Mouse (Mus musculus): ENCODE measurements around the gene Slc25a15. TPM values are rescaled to one million over a fixed set of nuclear protein-coding genes. Genes with fewer than 3 reads are reported as not detected.
A peak's percentile ranks its signal among the peaks of the same experiment; 100 is the strongest.

Gene Slc25a15
- polyA plus RNA-seq, 1 experiment: 3.4 TPM

DNA sequence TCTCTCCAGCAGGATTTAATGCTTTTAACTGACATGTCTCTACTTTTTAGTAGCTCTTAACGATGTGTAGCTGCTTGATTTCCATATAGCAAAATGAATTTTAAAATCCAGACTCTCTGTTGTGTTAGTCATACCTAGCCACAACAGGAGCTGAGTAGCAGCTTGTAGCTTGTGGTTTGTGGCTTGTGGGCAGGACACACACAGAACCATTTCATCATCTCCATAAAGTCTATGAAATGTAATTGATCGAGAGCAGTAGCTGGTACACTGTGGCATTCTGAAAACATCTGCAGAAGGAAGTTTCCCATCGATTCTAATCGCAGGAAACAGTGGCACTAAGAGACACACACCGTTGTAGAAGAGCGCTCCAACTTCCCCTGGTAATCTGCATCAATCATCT is 7.3 kb upstream of the Slc25a15 start:
- Histone ChIP-seq H3K4me3 (no peak overlapping the region), H3K27me3 (ENCODE audit: control insufficient read depth, insufficient read depth, insufficient read length) (no peaks in the 10 kb centered on the region), H3K79me2 (ENCODE audit: control insufficient read depth, insufficient read depth) (no peaks in the 10 kb centered on the region), H3K36me3 (ENCODE audit: control insufficient read depth, insufficient read depth) (no peaks in the 10 kb centered on the region), H3ac (ENCODE audit: control insufficient read depth, insufficient read length) (no peak overlapping the region), H3K4me2 (ENCODE audit: low read depth) (peak overlapping the region; percentile 39)
- no peak for TF ChIP-seq USF1 (IDR thresholded peaks at IDR 0.05; ENCODE audit: low read depth)
- TF ChIP-seq CEBPB (IDR thresholded peaks at IDR 0.05; ENCODE audit: insufficient read depth, poor library complexity, severe bottlenecking): peak; percentile 80
- no peak for TF ChIP-seq MYOG (IDR thresholded peaks at IDR 0.05; ENCODE audit: control insufficient read depth in 1 of 3, insufficient read depth in 1 of 3, insufficient read length in 2 of 3, low read depth in 2 of 3)

DNA sequence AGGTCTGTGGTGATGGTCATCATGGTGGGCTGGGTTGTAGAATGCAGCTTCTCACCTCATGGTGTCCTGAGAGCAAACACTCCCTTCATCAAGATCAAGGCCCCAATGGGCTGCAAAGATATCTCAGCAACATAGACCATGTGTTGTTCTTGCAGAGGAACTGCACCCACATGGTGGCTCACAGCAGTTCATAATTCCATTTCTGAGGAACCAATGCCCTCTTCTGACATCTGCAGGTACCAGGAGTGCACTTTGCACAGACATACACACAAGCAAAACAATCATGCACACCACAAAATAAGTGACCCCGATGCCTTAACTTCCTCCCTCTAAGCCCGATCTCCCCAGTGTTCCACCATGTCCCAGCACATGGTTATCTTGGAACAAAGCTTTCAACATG is 4.8 kb upstream of the Slc25a15 start:
- H3ac ChIP-seq (ENCODE audit: control insufficient read depth, insufficient read length): no peak overlapping the region
- no peaks in the 10 kb centered on the region for H3K36me3 ChIP-seq (ENCODE audit: control insufficient read depth, insufficient read depth)
- no peak for TF ChIP-seq E2F4 (IDR thresholded peaks at IDR 0.05; ENCODE audit: insufficient read depth)
- TF ChIP-seq USF1 (IDR thresholded peaks at IDR 0.05; ENCODE audit: low read depth): no peak
- no peak for TF ChIP-seq MYOG (IDR thresholded peaks at IDR 0.05; ENCODE audit: control insufficient read depth in 1 of 3, insufficient read depth in 1 of 3, insufficient read length in 2 of 3, low read depth in 2 of 3)
- no peaks in the 10 kb centered on the region for H3K27me3 ChIP-seq (ENCODE audit: control insufficient read depth, insufficient read depth, insufficient read length)
- H3K4me3 ChIP-seq: no peak overlapping the region
- no peaks in the 10 kb centered on the region for H3K79me2 ChIP-seq (ENCODE audit: control insufficient read depth, insufficient read depth)
- no peak overlapping the region for H3K4me2 ChIP-seq (ENCODE audit: low read depth)

- no peak overlapping the region for H3ac ChIP-seq (ENCODE audit: control insufficient read depth, insufficient read length)
- H3K27me3 ChIP-seq (ENCODE audit: control insufficient read depth, insufficient read depth, insufficient read length): no peaks in the 10 kb centered on the region
- H3K4me3 ChIP-seq: no peak overlapping the region
- no peaks in the 10 kb centered on the region for H3K79me2 ChIP-seq (ENCODE audit: control insufficient read depth, insufficient read depth)
- no peak overlapping the region for H3K4me2 ChIP-seq (ENCODE audit: low read depth)
- no peak for TF ChIP-seq TCF3 (IDR thresholded peaks at IDR 0.05; ENCODE audit: insufficient read length, low read depth)
- no peak for TF ChIP-seq POLR2A (IDR thresholded peaks at IDR 0.05; ENCODE audit: insufficient read length, low read depth)
- H3K36me3 ChIP-seq (ENCODE audit: control insufficient read depth, insufficient read depth): no peaks in the 10 kb centered on the region
These were observed 2.2 kb upstream of the Slc25a15 start for GRCm38 (mm10) chr8:22400593-22400992.

DNA sequence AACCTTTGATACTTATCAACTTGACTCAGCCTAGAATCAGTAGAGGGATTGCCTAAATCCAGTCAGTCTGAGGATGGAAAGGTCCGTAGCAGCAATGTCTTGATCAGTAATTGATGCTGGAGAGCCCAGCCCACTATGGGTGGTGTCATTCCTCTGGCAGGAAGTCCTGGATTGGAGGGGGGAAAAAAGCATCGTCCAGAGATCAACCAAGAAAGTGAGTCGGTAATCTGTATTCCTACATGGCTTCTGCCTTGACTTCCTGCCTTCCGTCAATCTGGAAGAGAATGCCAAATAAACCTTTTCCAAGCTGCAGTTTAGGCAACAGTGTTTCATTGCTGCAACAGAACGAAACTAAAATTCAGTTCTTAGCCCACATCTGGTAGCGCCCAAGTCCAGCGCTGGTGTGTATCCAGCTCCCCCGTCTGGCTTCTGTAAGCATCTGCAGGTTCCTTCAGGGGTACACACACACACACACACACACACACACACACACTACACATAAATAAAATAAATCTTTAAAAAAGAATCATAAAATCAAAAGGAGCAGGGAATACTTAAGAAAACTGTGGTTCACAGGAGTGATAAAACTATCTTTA is 986 bp upstream of the Slc25a15 start:
- TF ChIP-seq SRF (IDR thresholded peaks at IDR 0.05; ENCODE audit: control insufficient read depth, insufficient read length, low read depth) (no peak), MYOG (IDR thresholded peaks at IDR 0.05; ENCODE audit: control insufficient read depth in 1 of 3, insufficient read depth in 1 of 3, insufficient read length in 2 of 3, low read depth in 2 of 3) (no peak), CEBPB (IDR thresholded peaks at IDR 0.05; ENCODE audit: insufficient read depth, poor library complexity, severe bottlenecking) (no peak), TCF12 (IDR thresholded peaks at IDR 0.05; ENCODE audit: insufficient read depth, poor library complexity, severe bottlenecking) (no peak), MAX (IDR thresholded peaks at IDR 0.05; ENCODE audit: low read depth) (no peak), MYOD1 (IDR thresholded peaks at IDR 0.05; ENCODE audit: control insufficient read depth in 1 of 3, insufficient read length in 2 of 3, low read depth in 2 of 3) (no peak), POLR2A (IDR thresholded peaks at IDR 0.05; ENCODE audit: insufficient read length, low read depth) (no peak), TCF3 (IDR thresholded peaks at IDR 0.05; ENCODE audit: insufficient read length, low read depth) (no peak), USF1 (IDR thresholded peaks at IDR 0.05; ENCODE audit: low read depth) (no peak), POLR2AphosphoS2 (IDR thresholded peaks at IDR 0.05; ENCODE audit: insufficient read length, low read depth) (no peak), E2F4 (IDR thresholded peaks at IDR 0.05; ENCODE audit: insufficient read depth) (no peak), REST (IDR thresholded peaks at IDR 0.05; ENCODE audit: insufficient read depth, insufficient read length) (no peak)
- Histone ChIP-seq H3K36me3 (ENCODE audit: control insufficient read depth, insufficient read depth) (no peaks in the 10 kb centered on the region), H3K27me3 (ENCODE audit: control insufficient read depth, insufficient read depth, insufficient read length) (no peaks in the 10 kb centered on the region), H3K4me3 (peak overlapping the region; percentile 39), H3K79me2 (ENCODE audit: control insufficient read depth, insufficient read depth) (no peaks in the 10 kb centered on the region), H3ac (ENCODE audit: control insufficient read depth, insufficient read length) (no peak overlapping the region), H3K4me2 (ENCODE audit: low read depth) (peak overlapping the region; percentile 100)

GRCm38 (mm10) chr8:22397811-22398141 is 621 bp downstream of the Slc25a15 start:
- no peaks in the 10 kb centered on the region for H3K36me3 ChIP-seq (ENCODE audit: control insufficient read depth, insufficient read depth)
- TF ChIP-seq USF1 (IDR thresholded peaks at IDR 0.05; ENCODE audit: low read depth) (no peak), CEBPB (IDR thresholded peaks at IDR 0.05; ENCODE audit: insufficient read depth, poor library complexity, severe bottlenecking) (no peak), MAX (IDR thresholded peaks at IDR 0.05; ENCODE audit: low read depth) (no peak), TCF3 (IDR thresholded peaks at IDR 0.05; ENCODE audit: insufficient read length, low read depth) (no peak), SRF (IDR thresholded peaks at IDR 0.05; ENCODE audit: control insufficient read depth, insufficient read length, low read depth) (no peak), POLR2A (IDR thresholded peaks at IDR 0.05; ENCODE audit: insufficient read length, low read depth) (no peak), E2F4 (IDR thresholded peaks at IDR 0.05; ENCODE audit: insufficient read depth) (no peak), MYOD1 (IDR thresholded peaks at IDR 0.05; ENCODE audit: control insufficient read depth in 1 of 3, insufficient read length in 2 of 3, low read depth in 2 of 3) (no peak), MYOG (IDR thresholded peaks at IDR 0.05; ENCODE audit: control insufficient read depth in 1 of 3, insufficient read depth in 1 of 3, insufficient read length in 2 of 3, low read depth in 2 of 3) (no peak), REST (IDR thresholded peaks at IDR 0.05; ENCODE audit: insufficient read depth, insufficient read length) (no peak), TCF12 (IDR thresholded peaks at IDR 0.05; ENCODE audit: insufficient read depth, poor library complexity, severe bottlenecking) (no peak), POLR2AphosphoS2 (IDR thresholded peaks at IDR 0.05; ENCODE audit: insufficient read length, low read depth) (no peak)
- H3K4me3 ChIP-seq: peak overlapping the region; percentile 39
- peak overlapping the region; percentile 100 for H3K4me2 ChIP-seq (ENCODE audit: low read depth)
- H3ac ChIP-seq (ENCODE audit: control insufficient read depth, insufficient read length): peak overlapping the region; percentile 45
- H3K27me3 ChIP-seq (ENCODE audit: control insufficient read depth, insufficient read depth, insufficient read length): no peaks in the 10 kb centered on the region
- no peaks in the 10 kb centered on the region for H3K79me2 ChIP-seq (ENCODE audit: control insufficient read depth, insufficient read depth)

Data from myocyte (in vitro differentiated cells).